Comparison of ENCODE assay signal across 8 mouse cellular contexts in the genomic region with DNA sequence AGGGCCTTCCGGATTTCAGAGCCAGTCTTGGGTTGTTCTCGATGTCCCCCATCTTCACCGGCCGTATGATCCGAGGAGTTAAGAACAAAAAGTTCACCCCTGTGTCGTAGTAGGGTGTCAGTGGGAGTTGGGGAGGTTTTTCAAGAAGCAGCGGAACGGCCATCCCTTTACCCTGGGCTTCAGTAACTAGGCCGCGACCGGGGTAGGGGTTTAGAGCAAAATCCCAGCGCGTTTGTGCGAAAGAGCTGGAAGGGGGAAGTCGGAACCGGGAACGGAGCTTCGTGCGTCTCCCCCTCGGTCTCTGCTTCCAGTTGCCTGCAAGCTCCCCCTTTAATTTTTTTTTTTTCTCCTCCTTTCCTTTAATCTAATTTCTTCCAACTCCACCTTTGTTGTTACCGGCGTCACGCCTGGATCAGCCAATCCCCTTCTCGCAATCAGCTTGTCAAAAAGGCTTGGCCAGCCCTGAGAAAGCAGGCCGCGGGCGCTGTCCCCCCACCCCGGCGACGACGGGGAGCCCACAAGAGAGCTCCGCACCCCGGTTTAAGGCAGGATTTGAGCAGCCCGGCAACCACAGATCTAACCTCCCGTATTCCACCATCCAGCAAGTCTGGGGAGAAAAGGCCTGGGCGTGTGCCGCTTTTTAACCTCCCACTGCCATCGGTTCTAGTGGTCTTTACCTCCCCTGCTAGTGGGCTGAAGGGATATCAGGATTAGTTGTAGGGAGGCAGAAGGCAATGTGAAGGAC. TPM values are rescaled to one million over a fixed set of nuclear protein-coding genes. Genes with fewer than 3 reads are reported as not detected.
DNase-seq lines count a peak whose midpoint lies in the region; ATAC-seq and TF ChIP-seq lines count a peak whose summit lies in the region.

No protein-coding gene starts in this region.

- H3K9me3 ChIP-seq in erythroblast, embryonic 14.5 days (ENCODE audit: control insufficient read depth, low read length) = no peaks in the 10 kb centered on the region
- no peaks in the 10 kb centered on the region for H3K9me3 ChIP-seq in heart, embryonic 12.5 days (replicated peaks)
- H3K9me3 ChIP-seq in kidney, embryonic 16.5 days (ENCODE audit: low read length) = no peaks in the 10 kb centered on the region
- no peaks in the 10 kb centered on the region for H3K9me3 ChIP-seq in midbrain, postnatal 0 days (ENCODE audit: low read length)

- 0 out of 2 replicates have a peak, but pooled peaks have one; percentile 19 for ATAC-seq in heart, embryonic 12.5 days (ENCODE audit: insufficient number of reproducible peaks, low FRiP score)
- ATAC-seq in kidney, embryonic 16.5 days (ENCODE audit: low FRiP score, low TSS enrichment) = no peak
- no peak; the same call in 1 of the 2 replicates for ATAC-seq in midbrain, postnatal 0 days (ENCODE audit: low FRiP score)

- peak; percentile 87 for DNase-seq in CD4-positive helper T cell, adult 2 months (ENCODE audit: low read depth, low spot score)
- peak; percentile 90 for DNase-seq in brain, embryonic 18.5 days (ENCODE audit: low read depth, low spot score)
- DNase-seq in liver = peak; percentile 89
- DNase-seq in midbrain, postnatal 0 days (ENCODE audit: low spot score) = peak; percentile 94
- peak; percentile 63 to 69 for DNase-seq in spleen, postnatal 14 days (ENCODE audit: low spot score in 2 of 2)

- H3K4me1 ChIP-seq in erythroblast, embryonic 14.5 days (ENCODE audit: control insufficient read depth) = peaks cover 33% of the 10 kb centered on the region
- peaks cover 20% of the 10 kb centered on the region for H3K4me1 ChIP-seq in heart, embryonic 12.5 days (replicated peaks)
- peaks cover 17% of the 10 kb centered on the region for H3K4me1 ChIP-seq in kidney, embryonic 16.5 days (ENCODE audit: insufficient read depth, low read length)
- H3K4me1 ChIP-seq in midbrain, postnatal 0 days (ENCODE audit: insufficient read depth, low read length) = peaks cover 7% of the 10 kb centered on the region

- under 1% methylated on average over 38 of the region's 38 CpGs for WGBS in heart, embryonic 12.5 days
- WGBS in kidney, embryonic 16.5 days = under 1% methylated on average over 38 of the region's 38 CpGs
- under 1% methylated on average over 38 of the region's 38 CpGs for WGBS in midbrain, postnatal 0 days

- no peak for TF ChIP-seq CTCF in midbrain, postnatal 0 days (IDR thresholded peaks at IDR 0.05)

- peak overlapping the region; percentile 89 for H3K4me2 ChIP-seq in heart, embryonic 12.5 days
- peak overlapping the region; percentile 96 for H3K4me2 ChIP-seq in kidney, embryonic 16.5 days (replicated peaks; ENCODE audit: low read depth, low read length)
- peak overlapping the region; percentile 64 for H3K4me2 ChIP-seq in midbrain, postnatal 0 days (ENCODE audit: low read depth, low read length, poor library complexity, severe bottlenecking)

- peaks cover 42% of the 10 kb centered on the region for H3K27me3 ChIP-seq in erythroblast, embryonic 14.5 days (ENCODE audit: control insufficient read depth)
- H3K27me3 ChIP-seq in heart, embryonic 12.5 days (replicated peaks) = no peaks in the 10 kb centered on the region; the same call in 1 of the 2 replicates
- H3K27me3 ChIP-seq in kidney, embryonic 16.5 days (ENCODE audit: insufficient read depth, low read length) = no peaks in the 10 kb centered on the region
- no peaks in the 10 kb centered on the region for H3K27me3 ChIP-seq in midbrain, postnatal 0 days (ENCODE audit: insufficient read depth, low read length)

- peaks cover 16% of the 10 kb centered on the region for H3K36me3 ChIP-seq in erythroblast, embryonic 14.5 days (ENCODE audit: control insufficient read depth)
- H3K36me3 ChIP-seq in heart, embryonic 12.5 days = peaks cover 4% of the 10 kb centered on the region
- no peaks in the 10 kb centered on the region for H3K36me3 ChIP-seq in kidney, embryonic 16.5 days (ENCODE audit: insufficient read depth, low read length)
- H3K36me3 ChIP-seq in midbrain, postnatal 0 days (ENCODE audit: insufficient read depth, low read length) = peaks cover 2% of the 10 kb centered on the region; the same call in 1 of the 2 replicates

- peak overlapping the region; percentile 99 for H3K4me3 ChIP-seq in erythroblast, embryonic 14.5 days (replicated peaks)
- H3K4me3 ChIP-seq in heart, embryonic 12.5 days = peak overlapping the region; percentile 91
- H3K4me3 ChIP-seq in kidney, embryonic 16.5 days (ENCODE audit: low read length) = peak overlapping the region; percentile 98
- peak overlapping the region; percentile 74 for H3K4me3 ChIP-seq in midbrain, postnatal 0 days (ENCODE audit: low read depth, low read length)

- H3K9ac ChIP-seq in heart, embryonic 12.5 days = peak overlapping the region; percentile 98
- peak overlapping the region; percentile 100 for H3K9ac ChIP-seq in kidney, embryonic 16.5 days (replicated peaks; ENCODE audit: low read length)
- H3K9ac ChIP-seq in midbrain, postnatal 0 days (replicated peaks; ENCODE audit: low read length, poor library complexity, severe bottlenecking) = peak overlapping the region; percentile 99

- peak overlapping the region; percentile 99 for H3K27ac ChIP-seq in heart, embryonic 12.5 days (ENCODE audit: poor library complexity, severe bottlenecking)
- peak overlapping the region; percentile 98 for H3K27ac ChIP-seq in kidney, embryonic 16.5 days (ENCODE audit: low read length)
- H3K27ac ChIP-seq in midbrain, postnatal 0 days (ENCODE audit: low read depth, low read length) = peak overlapping the region; percentile 98

RNA-seq across cellular contexts. Expression of a gene that starts 0.6 kb away (rescaled TPM):
- 10.3 and 12.3 TPM in 2 replicates for polyA plus RNA-seq in erythroblast, embryonic 14.5 days (2012)
- 65.4 and 68.6 TPM in 2 replicates for polyA plus RNA-seq in heart, embryonic 12.5 days (2016; fragmentation: Nextera tagmentation; extraction: Ambion mirVana)
- 94.7 and 97.3 TPM in 2 replicates for polyA plus RNA-seq in kidney, embryonic 16.5 days (2015; fragmentation: Nextera tagmentation; extraction: Ambion mirVana)
- 64.3 and 71.4 TPM in 2 replicates for total RNA-seq in midbrain, postnatal 0 days (2014; rRNA removed)
- polyA plus RNA-seq in midbrain, postnatal 0 days (2015; fragmentation: Nextera tagmentation; extraction: Ambion mirVana) = 56.3 and 64.3 TPM in 2 replicates

RNA-seq across cellular contexts. Expression of a gene that starts 23.7 kb away (rescaled TPM):
- 4.5 and 6.0 TPM in 2 replicates for polyA plus RNA-seq in erythroblast, embryonic 14.5 days (2012)
- 10.9 and 11.8 TPM in 2 replicates for polyA plus RNA-seq in heart, embryonic 12.5 days (2016; fragmentation: Nextera tagmentation; extraction: Ambion mirVana)
- 12.4 and 13.3 TPM in 2 replicates for polyA plus RNA-seq in kidney, embryonic 16.5 days (2015; fragmentation: Nextera tagmentation; extraction: Ambion mirVana)
- total RNA-seq in midbrain, postnatal 0 days (2014; rRNA removed) = 166 and 169 TPM in 2 replicates
- 25.4 and 26.5 TPM in 2 replicates for polyA plus RNA-seq in midbrain, postnatal 0 days (2015; fragmentation: Nextera tagmentation; extraction: Ambion mirVana)

RNA-seq across cellular contexts. Expression of a gene that starts 35.4 kb away (rescaled TPM):
- 8.1 and 8.9 TPM in 2 replicates for polyA plus RNA-seq in erythroblast, embryonic 14.5 days (2012)
- 35.7 and 38.9 TPM in 2 replicates for polyA plus RNA-seq in heart, embryonic 12.5 days (2016; fragmentation: Nextera tagmentation; extraction: Ambion mirVana)
- 64.4 and 66.7 TPM in 2 replicates for polyA plus RNA-seq in kidney, embryonic 16.5 days (2015; fragmentation: Nextera tagmentation; extraction: Ambion mirVana)
- total RNA-seq in midbrain, postnatal 0 days (2014; rRNA removed) = 80.5 and 90.8 TPM in 2 replicates
- polyA plus RNA-seq in midbrain, postnatal 0 days (2015; fragmentation: Nextera tagmentation; extraction: Ambion mirVana) = 65.4 and 73.9 TPM in 2 replicates

RNA-seq across cellular contexts. Expression of a gene that starts 45.9 kb away (rescaled TPM):
- polyA plus RNA-seq in erythroblast, embryonic 14.5 days (2012) = 575 and 672 TPM in 2 replicates
- 114 and 116 TPM in 2 replicates for polyA plus RNA-seq in heart, embryonic 12.5 days (2016; fragmentation: Nextera tagmentation; extraction: Ambion mirVana)
- polyA plus RNA-seq in kidney, embryonic 16.5 days (2015; fragmentation: Nextera tagmentation; extraction: Ambion mirVana) = 9.0 and 9.6 TPM in 2 replicates
- 0.33 and 1.1 TPM in 2 replicates for total RNA-seq in midbrain, postnatal 0 days (2014; rRNA removed)
- 0.27 and 0.42 TPM in 2 replicates for polyA plus RNA-seq in midbrain, postnatal 0 days (2015; fragmentation: Nextera tagmentation; extraction: Ambion mirVana)

RNA-seq across cellular contexts. Expression of a gene that starts 51.6 kb away (rescaled TPM):
- 0.01 and 0.02 TPM in 2 replicates for polyA plus RNA-seq in erythroblast, embryonic 14.5 days (2012)
- 0.06 and 0.13 TPM in 2 replicates for polyA plus RNA-seq in heart, embryonic 12.5 days (2016; fragmentation: Nextera tagmentation; extraction: Ambion mirVana)
- not detected in 2 replicates for polyA plus RNA-seq in kidney, embryonic 16.5 days (2015; fragmentation: Nextera tagmentation; extraction: Ambion mirVana)
- 2.3 and 2.5 TPM in 2 replicates for total RNA-seq in midbrain, postnatal 0 days (2014; rRNA removed)
- 0.28 and 0.32 TPM in 2 replicates for polyA plus RNA-seq in midbrain, postnatal 0 days (2015; fragmentation: Nextera tagmentation; extraction: Ambion mirVana)
